Mouse (Mus musculus) erythroblast, embryonic 14.5 days (primary cell): ENCODE results near the gene Kpna7.

ENCODE experiments used
- GATA1 ChIP-seq: IDR thresholded peaks from 2 replicates; pipeline ENCODE4 v1.6.1; 2012; ENCODE audit warnings: low read length, inconsistent platforms, mixed read lengths
- TAL1 ChIP-seq: IDR thresholded peaks from 3 replicates; pipeline ENCODE4 v1.6.1; 2012; ENCODE audit warnings: low read length, inconsistent platforms, mixed read lengths

GRCm38 (mm10) chr5:144937304-144937703 is 146.5 kb downstream of the Kpna7 start:
- TF ChIP-seq GATA1 = no peak
- TF ChIP-seq TAL1 = no peak
